Mouse (Mus musculus): ENCODE measurements around the gene Ap3d1.

Ap3d1 gene

GRCm38 (mm10) chr10:80665981-80666733 lies 75.9 kb downstream of the Ap3d1 start:
- no peak for DNase-seq (ENCODE audit: low spot score in 2 of 2)

GRCm38 (mm10) chr10:80665459-80665858 lies 76.6 kb downstream of the Ap3d1 start:
- DNase-seq (ENCODE audit: low spot score in 2 of 2): no peak

GRCm38 (mm10) chr10:80665016-80665380 lies 77.1 kb downstream of the Ap3d1 start:
- DNase-seq (ENCODE audit: low spot score in 2 of 2): no peak

- DNase-seq (ENCODE audit: low spot score in 2 of 2): no peak
Measured at GRCm38 (mm10) chr10:80664197-80665015, 77.7 kb downstream of the Ap3d1 start.

- no peak for DNase-seq (ENCODE audit: low spot score in 2 of 2)
Measured at GRCm38 (mm10) chr10:80663485-80664196, 78.4 kb downstream of the Ap3d1 start.

- DNase-seq (ENCODE audit: low spot score in 2 of 2): no peak
Measured at GRCm38 (mm10) chr10:80661149-80661548, 80.9 kb downstream of the Ap3d1 start.

- peak in 1 of 2 experiments; percentile 71 for DNase-seq (ENCODE audit: low spot score in 2 of 2)
Measured at GRCm38 (mm10) chr10:80659213-80659612, 82.9 kb downstream of the Ap3d1 start.

- DNase-seq (ENCODE audit: low spot score in 2 of 2): no peak
Measured at GRCm38 (mm10) chr10:80658841-80659202, 83.2 kb downstream of the Ap3d1 start.

GRCm38 (mm10) chr10:80658194-80658840 lies 83.7 kb downstream of the Ap3d1 start:
- no peak for DNase-seq (ENCODE audit: low spot score in 2 of 2)

All from frontal cortex, postnatal 14 days (tissue).